Mouse (Mus musculus): ENCODE results near the gene Ces2f. TPM values are rescaled to one million over a fixed set of nuclear protein-coding genes. Genes with fewer than 3 reads are reported as not detected.
"Not testable (repeated sequence)": the region's sequence is repeated elsewhere in the genome, so short reads cannot be mapped to it uniquely, and the experiment has no call there.

Ces2f gene
- not detected in 2 replicates for polyA plus RNA-seq (2016; fragmentation: Nextera tagmentation; extraction: Ambion mirVana)

GRCm38 (mm10) chr8:104947056-104947455, at the start of gene Ces2f:
TSS of gene Ces2f (plus strand) at chr8:104947356.
- Histone ChIP-seq H3K4me1 (replicated peaks) (no peaks in the 10 kb centered on the region), H3K9me3 (no peaks in the 10 kb centered on the region), H3K4me3 (replicated peaks) (no peak within 1 kb of the TSS), H3K9ac (replicated peaks) (no peak within 1 kb of the TSS), H3K36me3 (no peaks in the 10 kb centered on the region), H3K27ac (no peak within 1 kb of the TSS), H3K4me2 (no peak within 1 kb of the TSS), H3K27me3 (no peaks in the 10 kb centered on the region)
- 72% methylated on average over 4 of the region's 4 CpGs for WGBS
- no peak for ATAC-seq (ENCODE audit: insufficient number of reproducible peaks, insufficient read depth, low FRiP score, low TSS enrichment, low read depth)

- Histone ChIP-seq H3K9me3 (no peaks in the 10 kb centered on the region), H3K4me1 (replicated peaks) (no peaks in the 10 kb centered on the region), H3K27ac (no peak overlapping the region), H3K4me2 (no peak overlapping the region), H3K9ac (replicated peaks) (no peak overlapping the region), H3K27me3 (no peaks in the 10 kb centered on the region), H3K4me3 (replicated peaks) (no peak overlapping the region), H3K36me3 (no peaks in the 10 kb centered on the region)
- WGBS: 82% methylated on average over 2 of the region's 2 CpGs
- ATAC-seq (ENCODE audit: insufficient number of reproducible peaks, insufficient read depth, low FRiP score, low TSS enrichment, low read depth): no peak
These were observed 45.4 kb upstream of the Ces2f start for GRCm38 (mm10) chr8:104901746-104902145.

- Histone ChIP-seq H3K27ac (no peak overlapping the region), H3K4me3 (replicated peaks) (no peak overlapping the region), H3K9ac (replicated peaks) (no peak overlapping the region), H3K27me3 (no peaks in the 10 kb centered on the region), H3K9me3 (no peaks in the 10 kb centered on the region), H3K4me1 (replicated peaks) (no peaks in the 10 kb centered on the region), H3K36me3 (no peaks in the 10 kb centered on the region), H3K4me2 (no peak overlapping the region)
- no peak for ATAC-seq (ENCODE audit: insufficient number of reproducible peaks, insufficient read depth, low FRiP score, low TSS enrichment, low read depth)
- WGBS: 71% methylated on average over 1 of the region's 1 CpGs
These were observed 40.0 kb upstream of the Ces2f start for GRCm38 (mm10) chr8:104907111-104907510.

GRCm38 (mm10) chr8:104909021-104909420, 38.1 kb upstream of the Ces2f start:
- not testable (repeated sequence) for H3K36me3 ChIP-seq; H3K27ac ChIP-seq; H3K9me3 ChIP-seq; H3K27me3 ChIP-seq; H3K4me3 ChIP-seq (replicated peaks); H3K9ac ChIP-seq (replicated peaks); ATAC-seq (ENCODE audit: insufficient number of reproducible peaks, insufficient read depth, low FRiP score, low TSS enrichment, low read depth); H3K4me1 ChIP-seq (replicated peaks); H3K4me2 ChIP-seq
- WGBS: 76% methylated on average over 1 of the region's 1 CpGs

GRCm38 (mm10) chr8:104909651-104910050, 37.5 kb upstream of the Ces2f start:
- H3K27ac ChIP-seq; ATAC-seq (ENCODE audit: insufficient number of reproducible peaks, insufficient read depth, low FRiP score, low TSS enrichment, low read depth); H3K9me3 ChIP-seq; H3K36me3 ChIP-seq; H3K9ac ChIP-seq (replicated peaks); H3K4me3 ChIP-seq (replicated peaks); H3K4me2 ChIP-seq; H3K27me3 ChIP-seq; H3K4me1 ChIP-seq (replicated peaks): not testable (repeated sequence)
- 92% methylated on average over 10 of the region's 10 CpGs for WGBS

GRCm38 (mm10) chr8:104925972-104926596, 21.1 kb upstream of the Ces2f start, which contains the start of gene Ces2e:
TSS of gene Ces2e (plus strand) at chr8:104926260.
- 75% methylated on average over 5 of the region's 5 CpGs for WGBS
- Histone ChIP-seq H3K27ac (no peak within 1 kb of the TSS), H3K4me2 (no peak within 1 kb of the TSS), H3K36me3 (no peaks in the 10 kb centered on the region), H3K4me1 (replicated peaks) (no peaks in the 10 kb centered on the region), H3K4me3 (replicated peaks) (no peak within 1 kb of the TSS), H3K9ac (replicated peaks) (no peak within 1 kb of the TSS), H3K27me3 (no peaks in the 10 kb centered on the region), H3K9me3 (no peaks in the 10 kb centered on the region)
- no peak for ATAC-seq (ENCODE audit: insufficient number of reproducible peaks, insufficient read depth, low FRiP score, low TSS enrichment, low read depth)

GRCm38 (mm10) chr8:104927301-104927700, 19.9 kb upstream of the Ces2f start:
- no peaks in the 10 kb centered on the region for H3K27me3 ChIP-seq
- H3K9me3 ChIP-seq: no peaks in the 10 kb centered on the region
- H3K9ac ChIP-seq (replicated peaks): no peak overlapping the region
- 88% methylated on average over 3 of the region's 3 CpGs for WGBS
- H3K36me3 ChIP-seq: no peaks in the 10 kb centered on the region
- no peak overlapping the region for H3K4me3 ChIP-seq (replicated peaks)
- no peaks in the 10 kb centered on the region for H3K4me1 ChIP-seq (replicated peaks)
- no peak for ATAC-seq (ENCODE audit: insufficient number of reproducible peaks, insufficient read depth, low FRiP score, low TSS enrichment, low read depth)
- H3K4me2 ChIP-seq: no peak overlapping the region
- H3K27ac ChIP-seq: no peak overlapping the region

- ATAC-seq (ENCODE audit: insufficient number of reproducible peaks, insufficient read depth, low FRiP score, low TSS enrichment, low read depth): no peak
- WGBS: 78% methylated on average over 2 of the region's 2 CpGs
- Histone ChIP-seq H3K27me3 (no peaks in the 10 kb centered on the region), H3K4me2 (no peak overlapping the region), H3K9me3 (no peaks in the 10 kb centered on the region), H3K9ac (replicated peaks) (no peak overlapping the region), H3K36me3 (no peaks in the 10 kb centered on the region), H3K4me3 (replicated peaks) (no peak overlapping the region), H3K27ac (no peak overlapping the region), H3K4me1 (replicated peaks) (no peaks in the 10 kb centered on the region)
These were observed 2.5 kb upstream of the Ces2f start for GRCm38 (mm10) chr8:104944665-104945064.

GRCm38 (mm10) chr8:104949031-104949430, 1.9 kb downstream of the Ces2f start:
- Histone ChIP-seq H3K4me3 (replicated peaks) (no peak overlapping the region), H3K9me3 (no peaks in the 10 kb centered on the region), H3K9ac (replicated peaks) (no peak overlapping the region), H3K27ac (no peak overlapping the region), H3K36me3 (no peaks in the 10 kb centered on the region), H3K27me3 (no peaks in the 10 kb centered on the region), H3K4me2 (no peak overlapping the region), H3K4me1 (replicated peaks) (no peaks in the 10 kb centered on the region)
- WGBS: 77% methylated on average over 5 of the region's 5 CpGs
- ATAC-seq (ENCODE audit: insufficient number of reproducible peaks, insufficient read depth, low FRiP score, low TSS enrichment, low read depth): no peak

- Histone ChIP-seq H3K9ac (replicated peaks) (no peak within 1 kb of the TSS), H3K4me3 (replicated peaks) (no peak within 1 kb of the TSS), H3K4me1 (replicated peaks) (no peaks in the 10 kb centered on the region), H3K9me3 (no peaks in the 10 kb centered on the region), H3K27me3 (no peaks in the 10 kb centered on the region), H3K27ac (no peak within 1 kb of the TSS), H3K36me3 (no peaks in the 10 kb centered on the region), H3K4me2 (no peak within 1 kb of the TSS)
- ATAC-seq (ENCODE audit: insufficient number of reproducible peaks, insufficient read depth, low FRiP score, low TSS enrichment, low read depth): no peak
- WGBS: 70% methylated on average over 5 of the region's 5 CpGs
These were observed 14.4 kb downstream of the Ces2f start, which contains the start of gene Ces2g for GRCm38 (mm10) chr8:104961537-104961961. TSS of gene Ces2g (plus strand) at chr8:104961718.

GRCm38 (mm10) chr8:104962229-104962901, 15.2 kb downstream of the Ces2f start:
- no peak overlapping the region for H3K4me3 ChIP-seq (replicated peaks)
- H3K27ac ChIP-seq: no peak overlapping the region
- no peak overlapping the region for H3K4me2 ChIP-seq
- no peaks in the 10 kb centered on the region for H3K27me3 ChIP-seq
- H3K36me3 ChIP-seq: no peaks in the 10 kb centered on the region
- no peaks in the 10 kb centered on the region for H3K9me3 ChIP-seq
- no peaks in the 10 kb centered on the region for H3K4me1 ChIP-seq (replicated peaks)
- WGBS: 74% methylated on average over 8 of the region's 8 CpGs
- no peak for ATAC-seq (ENCODE audit: insufficient number of reproducible peaks, insufficient read depth, low FRiP score, low TSS enrichment, low read depth)
- H3K9ac ChIP-seq (replicated peaks): no peak overlapping the region
